Mouse (Mus musculus): ENCODE results near the gene Vps51. TPM values are rescaled to one million over a fixed set of nuclear protein-coding genes. Genes with fewer than 3 reads are reported as not detected.
"Not testable (repeated sequence)": the region's sequence is repeated elsewhere in the genome, so short reads cannot be mapped to it uniquely, and the experiment has no call there.

Gene Vps51
- polyA plus RNA-seq, 1 experiment, result 98.2 TPM

- Histone ChIP-seq H3K27ac (ENCODE audit: insufficient read depth, low read length) (peak overlapping the region; percentile 95), H3K4me3 (ENCODE audit: insufficient read depth, low read length) (peak overlapping the region; percentile 81), H3K4me1 (ENCODE audit: control insufficient read depth, insufficient read depth, low read length) (peaks cover 6% of the 10 kb centered on the region)
- TF ChIP-seq POLR2A (IDR thresholded peaks at IDR 0.05; ENCODE audit: extremely low read depth, insufficient read depth, low read length) (no peak), CTCF (IDR thresholded peaks at IDR 0.05; ENCODE audit: extremely low read depth, insufficient read depth, low read length) (no peak)
Observed at GRCm38 (mm10) chr19:6045366-6046293, 31.4 kb downstream of the Vps51 start.

GRCm38 (mm10) chr19:6044102-6044501 is 32.9 kb downstream of the Vps51 start:
- H3K4me1 ChIP-seq (ENCODE audit: control insufficient read depth, insufficient read depth, low read length); H3K4me3 ChIP-seq (ENCODE audit: insufficient read depth, low read length): not testable (repeated sequence)

DNA sequence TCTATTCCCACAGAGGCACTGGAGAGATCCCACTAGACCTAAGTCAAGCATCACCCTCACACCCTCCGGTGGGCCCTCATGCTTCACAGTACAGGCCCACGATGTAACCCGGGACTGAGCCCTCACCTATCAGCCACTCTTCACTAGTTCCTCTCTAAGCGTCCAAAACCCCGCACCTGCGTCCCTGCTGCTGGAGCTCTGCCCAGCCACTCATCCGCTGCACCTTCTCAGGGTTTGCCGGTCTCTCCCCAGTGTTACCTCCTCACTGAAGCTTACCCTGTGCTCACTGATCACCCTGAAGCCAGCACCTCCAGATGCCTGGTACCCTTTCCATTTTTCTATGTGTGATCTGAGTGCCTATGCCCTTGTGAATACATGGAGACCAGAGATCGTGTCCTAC is 34.7 kb downstream of the Vps51 start:
- no peak for TF ChIP-seq POLR2A (IDR thresholded peaks at IDR 0.05; ENCODE audit: extremely low read depth, insufficient read depth, low read length)
- H3K27ac ChIP-seq (ENCODE audit: insufficient read depth, low read length), result no peak overlapping the region
- no peak overlapping the region for H3K4me3 ChIP-seq (ENCODE audit: insufficient read depth, low read length)
- 0 out of 2 replicates have a peak, but pooled peaks cover 2% of the 10 kb centered on the region for H3K4me1 ChIP-seq (ENCODE audit: control insufficient read depth, insufficient read depth, low read length)

More at GRCm38 (mm10) chr19:6044102-6044501, 32.9 kb downstream of the Vps51 start:
- H3K27ac ChIP-seq (ENCODE audit: insufficient read depth, low read length), result not testable (repeated sequence)

- Histone ChIP-seq H3K4me1 (ENCODE audit: control insufficient read depth, insufficient read depth, low read length) (no peaks in the 10 kb centered on the region), H3K27ac (ENCODE audit: insufficient read depth, low read length) (no peak overlapping the region), H3K4me3 (ENCODE audit: insufficient read depth, low read length) (no peak overlapping the region)
- TF ChIP-seq CTCF (IDR thresholded peaks at IDR 0.05; ENCODE audit: extremely low read depth, insufficient read depth, low read length) (no peak), POLR2A (IDR thresholded peaks at IDR 0.05; ENCODE audit: extremely low read depth, insufficient read depth, low read length) (no peak)
Observed at GRCm38 (mm10) chr19:6040002-6040401, 37.0 kb downstream of the Vps51 start.

DNA sequence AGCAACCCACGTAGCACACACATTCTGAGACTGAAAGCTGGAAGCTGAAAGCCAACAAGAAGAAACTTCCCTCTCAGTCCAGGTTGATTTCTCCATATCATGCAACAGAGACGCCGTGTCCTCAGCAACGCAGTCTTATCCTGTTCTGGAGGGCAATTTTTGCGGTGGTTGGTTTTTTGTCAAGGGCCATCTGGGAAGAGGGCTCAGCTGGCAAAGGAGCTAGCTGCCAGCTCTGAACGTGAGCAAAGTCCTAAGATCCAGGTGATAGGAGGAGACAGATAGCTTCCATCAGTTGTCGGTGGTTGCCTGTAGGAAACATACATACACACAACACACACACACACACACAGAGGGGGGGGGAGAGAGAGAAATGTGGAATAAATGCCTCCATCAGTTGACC is 38.7 kb downstream of the Vps51 start:
- no peaks in the 10 kb centered on the region for H3K4me1 ChIP-seq (ENCODE audit: control insufficient read depth, insufficient read depth, low read length)
- TF ChIP-seq CTCF (IDR thresholded peaks at IDR 0.05; ENCODE audit: extremely low read depth, insufficient read depth, low read length) (no peak), POLR2A (IDR thresholded peaks at IDR 0.05; ENCODE audit: extremely low read depth, insufficient read depth, low read length) (no peak)

DNA sequence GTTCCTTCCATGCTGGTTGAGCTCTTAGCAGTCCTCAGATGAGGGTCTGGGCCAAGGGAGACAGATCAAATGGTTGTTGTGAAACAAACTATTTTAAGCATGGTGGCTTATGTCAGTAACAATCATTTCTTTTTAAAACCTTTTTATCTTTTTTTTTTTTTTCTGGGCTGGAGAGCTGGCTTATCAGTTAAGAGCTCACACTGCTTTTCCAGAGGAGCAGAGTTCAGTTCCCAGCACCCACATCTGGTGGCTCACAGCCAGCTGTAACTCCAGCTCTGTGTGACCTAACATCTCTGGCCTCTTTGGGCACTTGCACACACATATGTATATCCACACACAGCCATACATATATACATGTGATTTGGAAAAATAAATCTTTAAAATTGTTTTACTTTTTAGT is 39.3 kb downstream of the Vps51 start:
- Histone ChIP-seq H3K4me1 (ENCODE audit: control insufficient read depth, insufficient read depth, low read length) (no peaks in the 10 kb centered on the region), H3K27ac (ENCODE audit: insufficient read depth, low read length) (no peak overlapping the region), H3K4me3 (ENCODE audit: insufficient read depth, low read length) (no peak overlapping the region)
- no peak for TF ChIP-seq POLR2A (IDR thresholded peaks at IDR 0.05; ENCODE audit: extremely low read depth, insufficient read depth, low read length)
- TF ChIP-seq CTCF (IDR thresholded peaks at IDR 0.05; ENCODE audit: extremely low read depth, insufficient read depth, low read length), result no peak

More for the DNA sequence above, 38.7 kb downstream of the Vps51 start:
- H3K4me3 ChIP-seq (ENCODE audit: insufficient read depth, low read length), result no peak overlapping the region
- H3K27ac ChIP-seq (ENCODE audit: insufficient read depth, low read length), result no peak overlapping the region

DNA sequence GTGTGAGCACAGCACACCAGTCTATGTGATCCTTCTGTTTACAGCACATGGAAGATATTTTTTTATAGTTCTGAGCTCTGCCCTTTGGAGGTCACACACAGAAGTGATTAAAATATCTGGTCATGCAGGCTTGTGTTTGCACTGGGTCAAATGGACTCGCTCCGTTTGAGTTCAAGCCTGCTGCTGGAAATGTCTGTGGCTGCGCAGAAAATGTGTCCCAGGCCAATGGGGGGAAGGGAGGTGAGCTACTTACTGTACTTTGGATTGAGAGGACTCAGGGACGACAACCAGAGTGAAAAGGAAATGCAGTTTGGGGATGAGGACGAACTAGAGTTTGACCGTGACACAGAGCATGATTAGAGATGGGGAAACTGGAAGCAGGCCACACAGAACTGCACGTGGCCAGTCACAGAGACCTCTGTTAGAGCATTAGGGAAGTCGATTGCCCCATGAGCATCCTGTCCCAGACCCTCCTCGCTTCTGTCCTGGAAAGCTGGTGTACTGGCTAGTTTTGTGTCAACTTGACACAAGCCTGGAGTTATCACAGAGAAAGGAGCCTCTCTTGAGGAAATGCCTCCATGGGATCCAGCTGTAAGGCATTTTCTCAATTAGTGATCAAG is 41.0 kb downstream of the Vps51 start:
- TF ChIP-seq CTCF (IDR thresholded peaks at IDR 0.05; ENCODE audit: extremely low read depth, insufficient read depth, low read length), result no peak
- no peak for TF ChIP-seq POLR2A (IDR thresholded peaks at IDR 0.05; ENCODE audit: extremely low read depth, insufficient read depth, low read length)

DNA sequence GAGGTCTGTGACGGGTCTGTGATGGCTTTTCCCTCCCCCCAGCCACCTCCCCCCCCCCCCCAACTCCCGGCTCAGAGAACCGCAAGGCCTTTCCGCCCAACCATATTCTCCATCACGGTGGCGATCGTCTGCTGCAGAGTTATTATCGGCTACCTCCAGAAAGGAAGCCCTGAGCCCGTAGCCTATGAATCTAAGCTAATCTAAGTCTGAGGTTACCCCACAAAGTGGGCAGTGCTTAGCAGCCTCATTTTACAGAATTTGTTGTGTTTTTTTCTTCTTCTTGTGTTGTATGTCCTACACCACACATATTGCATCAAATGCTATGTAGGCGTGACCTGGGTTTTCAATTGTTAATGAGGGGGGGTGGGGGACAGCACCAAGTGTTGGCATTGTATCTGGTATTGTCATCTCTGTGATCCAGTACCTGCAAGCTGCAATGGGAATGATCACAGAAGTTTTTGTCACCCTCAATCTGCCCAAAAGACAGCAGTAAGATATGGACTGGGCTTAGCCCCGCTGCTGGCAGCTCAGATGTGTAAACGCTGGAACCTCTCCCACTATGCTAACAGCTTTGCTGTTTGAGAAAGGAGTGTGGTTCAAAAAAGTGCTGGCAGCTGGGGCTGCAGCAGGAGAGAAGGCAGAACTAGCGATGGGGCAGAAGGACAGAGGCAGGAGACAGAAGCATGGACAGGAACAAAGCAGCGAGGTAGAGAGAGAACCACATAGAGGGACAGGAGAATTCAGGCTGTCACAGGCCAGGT is 46.3 kb downstream of the Vps51 start:
- H3K4me1 ChIP-seq (ENCODE audit: control insufficient read depth, insufficient read depth, low read length), result no peaks in the 10 kb centered on the region
- H3K4me3 ChIP-seq (ENCODE audit: insufficient read depth, low read length), result no peak overlapping the region
- no peak overlapping the region for H3K27ac ChIP-seq (ENCODE audit: insufficient read depth, low read length)
- TF ChIP-seq POLR2A (IDR thresholded peaks at IDR 0.05; ENCODE audit: extremely low read depth, insufficient read depth, low read length) (no peak), CTCF (IDR thresholded peaks at IDR 0.05; ENCODE audit: extremely low read depth, insufficient read depth, low read length) (no peak)

More for the DNA sequence above, 41.0 kb downstream of the Vps51 start:
- Histone ChIP-seq H3K27ac (ENCODE audit: insufficient read depth, low read length) (no peak overlapping the region), H3K4me3 (ENCODE audit: insufficient read depth, low read length) (no peak overlapping the region), H3K4me1 (ENCODE audit: control insufficient read depth, insufficient read depth, low read length) (no peaks in the 10 kb centered on the region)

- TF ChIP-seq CTCF (IDR thresholded peaks at IDR 0.05; ENCODE audit: extremely low read depth, insufficient read depth, low read length) (no peak), POLR2A (IDR thresholded peaks at IDR 0.05; ENCODE audit: extremely low read depth, insufficient read depth, low read length) (no peak)
- H3K4me1 ChIP-seq (ENCODE audit: control insufficient read depth, insufficient read depth, low read length), result no peaks in the 10 kb centered on the region
- H3K4me3 ChIP-seq (ENCODE audit: insufficient read depth, low read length), result no peak overlapping the region
- no peak overlapping the region for H3K27ac ChIP-seq (ENCODE audit: insufficient read depth, low read length)
Observed at GRCm38 (mm10) chr19:6029426-6029825, 47.6 kb downstream of the Vps51 start.
